Mouse (Mus musculus) ovary, postnatal 10 days (tissue): ENCODE results near the gene Arhgap19.
"Not testable (repeated sequence)": the region's sequence is repeated elsewhere in the genome, so short reads cannot be mapped to it uniquely, and the experiment has no call there.

Experiments used
- DNase-seq: peaks from one replicate; pipeline ENCODE4 v3.0.0; 2022; ENCODE audit warnings: low spot score

Arhgap19 gene

DNA sequence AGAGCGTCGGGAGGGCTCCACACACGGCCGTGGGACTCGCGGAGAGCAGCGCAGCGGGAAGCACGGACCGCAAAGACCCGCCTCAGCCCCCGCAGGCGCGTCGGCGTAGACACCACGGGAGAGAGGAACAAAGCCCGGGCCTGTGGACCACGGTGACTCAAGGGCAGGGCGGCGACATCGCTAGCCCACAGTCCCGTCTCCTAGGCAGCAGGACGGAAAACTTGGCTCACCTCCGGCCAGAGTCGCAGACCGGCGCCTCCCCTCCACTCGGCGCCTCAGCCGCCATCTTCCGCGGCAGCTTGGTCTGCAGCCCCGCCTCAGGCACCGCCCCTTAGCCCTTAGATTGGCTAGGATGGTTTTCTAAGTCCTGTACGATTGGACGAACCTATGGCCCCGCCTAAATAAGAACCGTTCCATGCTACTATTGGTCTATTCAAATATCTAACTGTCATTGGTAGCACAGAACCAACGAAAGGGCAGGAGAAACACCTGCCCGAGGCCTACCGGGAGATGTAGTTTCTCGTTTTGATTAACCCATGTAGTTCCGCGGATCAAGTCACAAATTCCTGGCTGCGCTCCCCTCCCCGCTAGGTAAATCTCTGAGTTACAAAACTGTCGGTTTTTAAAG lies at the start of gene Arhgap19:
Gene Arhgap19, minus strand, starts transcription at position 306 of the 628 bp plus-strand sequence.
- DNase-seq, result peak; percentile 59

GRCm38 (mm10) chr19:41850719-41851543 lies 49.1 kb upstream of the Arhgap19 start:
- no peak for DNase-seq

DNA sequence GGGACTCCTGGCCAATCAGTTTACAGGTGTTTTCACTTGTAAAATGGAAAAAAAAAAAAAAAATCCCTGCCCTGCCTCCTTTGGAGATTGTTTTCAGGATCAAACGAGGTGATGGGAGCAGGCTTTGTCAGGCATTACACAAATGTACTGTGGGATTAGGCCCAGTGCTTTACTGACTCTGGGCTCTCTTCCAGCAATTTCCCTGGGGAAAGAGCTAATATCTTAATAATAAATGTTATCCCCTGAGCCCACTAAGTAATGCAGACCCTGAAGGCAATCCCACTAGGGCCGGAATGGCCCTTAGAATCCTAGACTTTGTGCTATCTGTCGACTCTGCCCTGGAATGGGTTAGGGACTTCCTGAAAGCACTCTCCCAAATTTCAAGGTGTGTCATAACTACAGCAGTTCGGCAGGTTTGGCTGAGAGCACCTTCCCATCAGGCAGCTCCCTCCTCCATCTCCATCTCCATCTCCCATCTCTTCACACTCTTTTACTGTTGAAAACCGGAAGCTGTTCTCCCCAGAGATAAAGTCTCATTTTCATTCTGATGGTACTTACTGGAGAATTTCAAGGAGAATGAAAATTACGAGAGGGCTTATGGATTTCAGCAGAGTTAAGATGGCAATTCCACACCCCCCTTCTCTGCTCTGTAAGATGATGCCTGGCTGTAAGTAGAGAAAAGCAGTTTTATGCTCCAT lies 48.3 kb upstream of the Arhgap19 start:
- no peak for DNase-seq

DNA sequence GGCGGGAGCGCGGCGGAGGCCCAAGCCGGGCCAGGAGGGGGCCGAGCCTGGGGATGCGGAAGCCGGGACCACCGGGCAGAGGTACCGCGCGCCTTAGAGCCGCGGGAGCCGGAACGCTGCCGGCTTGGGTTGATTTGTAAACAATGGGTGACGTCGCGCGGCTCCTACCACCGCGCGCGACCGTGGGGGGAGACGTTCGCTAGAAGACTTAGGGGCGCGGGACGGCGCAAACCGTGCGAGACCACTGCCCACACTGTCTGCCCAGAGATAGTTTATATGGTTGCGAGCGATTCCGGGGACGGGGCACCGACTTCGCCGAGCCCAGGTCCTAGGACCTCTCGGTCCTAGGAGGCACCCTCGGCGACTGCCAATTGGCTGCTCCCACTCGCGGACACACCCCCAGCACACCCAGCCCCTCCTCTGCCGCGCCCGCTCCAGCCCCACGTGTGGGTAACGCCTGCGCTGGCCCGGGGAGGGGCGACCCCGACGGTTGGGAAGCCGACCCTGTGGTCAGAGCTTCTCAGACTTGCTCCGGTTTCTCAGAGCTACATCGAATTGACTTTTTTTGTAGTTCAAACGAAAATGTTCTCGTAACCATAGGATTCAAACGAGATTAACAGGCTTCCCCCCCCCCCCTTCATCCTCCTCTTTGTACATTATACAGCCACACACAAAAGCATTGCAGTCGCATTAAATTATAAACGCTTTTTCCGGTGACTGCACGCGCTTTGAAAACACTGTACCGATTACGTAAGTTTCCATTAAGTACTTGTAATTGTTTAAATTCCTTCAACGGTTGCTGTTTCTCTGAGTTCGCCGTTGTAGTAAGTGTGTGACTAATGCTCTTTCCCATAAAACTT lies 46.4 kb upstream of the Arhgap19 start, which contains the start of gene Frat2:
Gene Frat2, minus strand, starts transcription at position 141 of the 860 bp plus-strand sequence.
- peak; percentile 77 for DNase-seq

GRCm38 (mm10) chr19:41847614-41847991 lies 45.8 kb upstream of the Arhgap19 start:
- not testable (repeated sequence) for DNase-seq

DNA sequence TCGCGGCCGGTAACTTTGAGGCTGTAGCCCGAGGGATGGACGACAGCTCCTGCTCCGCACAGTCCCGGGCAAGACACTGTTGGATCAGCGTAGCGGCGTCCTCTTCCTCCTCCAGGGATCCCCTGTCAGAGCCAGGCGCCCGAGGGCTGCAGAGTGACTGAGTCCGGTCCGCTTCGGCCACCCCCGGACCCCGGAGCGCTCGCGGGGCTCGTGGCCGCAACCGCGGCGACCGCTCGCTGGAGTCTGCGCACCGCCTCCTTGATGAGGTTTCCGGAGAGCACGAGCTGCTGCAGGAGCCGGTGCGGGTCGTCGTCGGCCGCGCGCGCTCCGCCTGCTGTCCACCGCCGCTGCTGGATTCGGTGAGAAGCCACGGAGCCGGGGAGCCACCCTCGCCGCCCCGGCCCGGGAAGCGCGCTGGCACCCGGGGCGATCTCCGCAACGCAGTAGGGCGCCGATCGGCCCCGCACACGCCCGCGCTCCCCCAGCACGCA lies 45.3 kb upstream of the Arhgap19 start:
- no peak for DNase-seq

DNA sequence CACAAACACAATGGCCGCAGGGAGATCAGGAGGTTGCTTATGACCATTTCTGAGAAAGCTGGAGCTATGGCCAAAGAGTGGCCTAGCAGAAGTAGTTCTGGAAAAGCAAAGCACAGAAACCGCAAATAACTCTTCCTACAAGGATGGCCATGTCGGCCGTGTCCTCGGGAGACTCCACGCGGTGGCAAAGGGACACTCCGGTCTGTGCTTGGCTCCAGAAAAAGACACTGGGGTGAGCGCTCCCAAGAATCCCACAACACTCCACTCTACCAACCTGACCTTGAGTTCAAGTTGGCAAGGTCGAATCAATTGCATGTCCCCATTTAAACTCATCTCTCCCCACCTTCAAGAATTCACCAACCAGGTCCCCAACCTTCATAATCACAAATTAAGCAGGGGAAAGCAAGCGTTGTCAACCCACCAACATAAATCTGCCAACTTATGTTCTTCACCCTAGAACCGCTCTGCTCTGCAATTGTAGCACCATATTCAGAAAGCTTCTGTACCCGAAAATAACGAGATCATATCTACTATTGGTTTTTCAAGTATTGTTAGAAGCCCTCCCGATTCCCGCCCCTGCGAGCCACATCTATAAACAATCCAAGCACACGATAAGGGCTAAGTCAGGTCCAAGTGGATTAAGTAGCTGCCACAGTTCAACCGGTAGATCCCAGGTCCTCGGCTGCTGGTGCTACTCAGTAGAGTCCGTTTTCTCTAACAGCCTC lies 44.7 kb upstream of the Arhgap19 start:
- DNase-seq, result no peak

DNA sequence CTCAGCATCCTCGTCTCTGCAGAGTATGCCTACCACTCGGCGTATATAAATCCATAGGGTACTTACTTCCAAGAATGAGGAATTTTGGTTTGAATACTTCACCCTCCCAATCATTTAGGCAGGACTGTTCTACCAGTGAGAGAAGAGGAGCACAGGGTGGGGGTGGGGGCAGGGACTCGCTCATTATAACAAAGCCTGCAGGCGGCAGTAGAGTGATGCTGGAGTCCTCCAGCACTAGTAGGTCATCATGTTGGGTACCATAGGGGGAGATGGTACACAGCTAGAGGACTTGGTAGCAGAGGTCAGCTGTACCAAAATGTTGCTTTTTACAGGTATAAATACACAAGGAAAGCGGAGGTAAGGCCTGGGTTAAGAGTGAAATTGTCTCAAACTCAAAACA lies 42.5 kb upstream of the Arhgap19 start:
- no peak for DNase-seq

- DNase-seq, result no peak
Measured at GRCm38 (mm10) chr19:41842706-41843105, 40.9 kb upstream of the Arhgap19 start.

DNA sequence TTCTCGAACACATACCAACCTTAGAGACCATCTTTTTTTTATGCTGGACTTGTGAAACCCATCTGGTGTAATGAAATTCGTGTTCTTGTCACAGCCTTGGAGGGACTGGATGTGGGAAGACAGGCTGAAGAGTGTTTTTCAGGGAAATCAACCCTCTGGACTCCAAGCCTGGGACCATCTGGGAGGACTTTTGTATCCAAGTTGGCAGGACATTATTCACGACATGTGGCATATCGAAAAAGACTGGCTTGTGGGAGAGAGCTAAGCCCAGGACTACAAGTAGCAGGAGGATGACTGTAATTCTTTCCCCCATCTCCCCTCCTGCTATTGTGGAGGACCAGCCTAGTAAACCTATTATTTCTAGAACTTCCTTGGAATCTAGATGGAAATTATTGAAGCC lies 40.3 kb upstream of the Arhgap19 start:
- DNase-seq, result no peak

DNA sequence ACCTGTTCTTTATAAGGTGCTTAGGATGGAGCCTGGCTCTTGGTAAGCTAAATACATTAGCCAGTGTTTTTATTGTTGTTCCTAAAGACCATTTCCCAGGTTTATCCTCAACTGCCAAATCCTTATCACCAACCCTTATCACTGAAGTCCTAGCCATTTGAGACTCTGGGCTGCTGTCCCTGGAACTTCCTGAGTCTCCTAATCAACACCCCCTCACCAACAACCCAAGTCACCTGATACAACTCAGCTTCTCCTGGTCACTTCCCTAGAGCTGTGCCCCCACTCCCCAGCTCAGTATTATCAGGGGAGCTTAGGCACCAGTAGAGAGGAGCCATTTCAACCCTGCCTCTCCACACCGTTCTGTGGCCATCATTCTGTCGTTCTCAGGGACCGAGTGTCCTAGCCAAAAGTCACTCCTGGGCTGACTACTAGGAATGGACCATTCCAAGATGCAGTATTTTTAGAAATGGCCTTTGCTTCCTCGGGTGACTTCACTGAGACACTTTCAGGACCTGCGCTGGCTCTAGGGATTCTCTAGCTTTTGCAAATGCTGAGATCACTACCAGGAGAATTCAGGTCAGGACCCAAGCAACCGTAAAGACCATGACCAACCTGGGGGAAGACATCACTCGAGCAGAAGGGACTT lies 39.4 kb upstream of the Arhgap19 start:
- no peak for DNase-seq

GRCm38 (mm10) chr19:41839685-41840084 lies 37.8 kb upstream of the Arhgap19 start:
- no peak for DNase-seq

GRCm38 (mm10) chr19:41838808-41839207 lies 37.0 kb upstream of the Arhgap19 start:
- no peak for DNase-seq

GRCm38 (mm10) chr19:41837917-41838261 lies 36.0 kb upstream of the Arhgap19 start:
- no peak for DNase-seq

GRCm38 (mm10) chr19:41837194-41837916 lies 35.5 kb upstream of the Arhgap19 start:
- no peak for DNase-seq

GRCm38 (mm10) chr19:41836719-41837118 lies 34.9 kb upstream of the Arhgap19 start:
- no peak for DNase-seq

DNA sequence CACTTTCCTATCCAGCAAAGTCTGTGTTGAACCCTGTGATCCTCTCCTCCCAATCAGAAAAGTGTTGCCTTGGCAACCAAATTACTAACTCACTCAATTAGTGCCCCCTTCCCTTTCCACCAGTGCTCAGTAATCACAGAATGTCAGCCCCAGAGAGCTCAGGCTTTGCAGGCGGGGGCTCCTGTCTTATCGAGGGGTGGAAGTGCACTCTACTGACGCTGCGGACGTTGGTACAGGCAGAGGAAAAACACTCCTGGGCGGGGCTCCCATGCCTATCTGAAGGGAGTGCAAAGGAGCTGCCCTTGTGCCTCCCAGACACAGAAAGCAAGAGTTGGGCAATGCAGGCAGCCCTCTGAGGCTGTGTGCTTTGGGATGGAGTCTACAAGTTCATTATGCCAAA lies 34.0 kb upstream of the Arhgap19 start:
- no peak for DNase-seq

GRCm38 (mm10) chr19:41835407-41835806 lies 33.6 kb upstream of the Arhgap19 start:
- DNase-seq, result no peak

DNA sequence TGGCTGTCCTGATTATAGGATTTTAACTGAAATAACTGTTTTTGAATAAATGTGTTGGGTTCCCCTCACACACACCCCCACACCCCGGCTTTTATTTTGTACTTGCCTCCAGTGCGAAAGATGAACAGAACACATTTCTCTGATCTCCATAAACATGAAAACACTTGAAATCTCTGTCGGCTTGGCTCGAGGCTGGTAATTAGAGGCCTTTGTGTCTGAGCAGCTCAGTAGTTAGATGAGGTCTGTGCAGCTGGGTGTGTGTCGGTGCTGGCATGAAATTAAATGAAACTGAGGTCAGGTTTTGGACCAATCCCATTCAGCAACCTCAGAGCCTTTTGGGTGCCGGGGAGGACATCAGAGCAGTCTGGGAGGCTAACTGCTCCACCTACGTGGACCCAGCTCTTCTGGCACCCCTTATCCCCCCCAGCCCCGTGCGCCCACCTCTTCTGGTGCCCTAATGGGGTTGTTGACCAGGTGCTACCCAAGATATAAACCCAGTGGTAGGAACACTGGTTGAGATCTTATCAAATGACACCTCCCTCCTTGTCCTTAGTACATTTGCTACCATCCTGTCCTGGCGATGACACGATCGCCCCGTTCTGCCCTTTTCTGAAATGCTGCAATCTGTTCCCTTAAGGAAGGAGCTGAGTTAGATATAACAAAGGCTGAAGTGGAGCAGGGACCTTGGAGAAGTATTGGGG lies 30.8 kb upstream of the Arhgap19 start:
- no peak for DNase-seq
